Mouse (Mus musculus) left cerebral cortex, postnatal 10 days (tissue): ENCODE measurements at regions not wholly inside any gene's neighbourhood (a gene's known extent, or its start where the extent isn't known, plus 50 kb on each side); places are given as distances from the start of the nearest gene placed in this dataset.
"Not testable (repeated sequence)": the region's sequence is repeated elsewhere in the genome, so short reads cannot be mapped to it uniquely, and the experiment has no call there.

Source experiments
- DNase-seq, 2 experiments: peaks; one replicate each; pipeline ENCODE4 v3.0.0; 2021 to 2022; ENCODE audit warnings: low spot score in 2 of 2, mixed read lengths in 1 of 2; ENCODE audit errors: extremely low spot score in 1 of 2
- intact Hi-C: fragments of 180-260 bp; cut with DNase I; formaldehyde crosslinking; loops from one replicate; pipeline ENCODE4 v1.15.1; 2025

DNA sequence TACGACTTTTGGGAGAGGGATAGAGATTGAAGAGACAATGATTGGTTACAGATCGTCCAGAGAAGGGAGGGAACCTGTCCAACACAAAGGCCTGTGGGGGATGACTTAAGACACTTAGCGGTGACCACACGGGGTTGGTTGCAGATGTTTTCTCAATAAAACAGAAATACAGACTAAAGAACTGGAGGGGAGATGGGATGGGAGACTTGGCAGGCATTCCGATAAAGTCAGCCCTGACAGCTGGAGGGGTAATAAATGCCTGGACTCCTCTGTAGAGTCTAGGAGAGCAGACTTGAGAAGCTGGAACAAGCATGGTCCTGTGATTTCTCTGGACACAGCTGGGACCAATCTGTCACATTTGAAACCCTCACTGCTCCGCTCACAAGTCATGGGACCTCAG is 227.3 kb upstream of the Klf3 start:
- no peak for DNase-seq
- intact Hi-C loops = no loop called here

DNA sequence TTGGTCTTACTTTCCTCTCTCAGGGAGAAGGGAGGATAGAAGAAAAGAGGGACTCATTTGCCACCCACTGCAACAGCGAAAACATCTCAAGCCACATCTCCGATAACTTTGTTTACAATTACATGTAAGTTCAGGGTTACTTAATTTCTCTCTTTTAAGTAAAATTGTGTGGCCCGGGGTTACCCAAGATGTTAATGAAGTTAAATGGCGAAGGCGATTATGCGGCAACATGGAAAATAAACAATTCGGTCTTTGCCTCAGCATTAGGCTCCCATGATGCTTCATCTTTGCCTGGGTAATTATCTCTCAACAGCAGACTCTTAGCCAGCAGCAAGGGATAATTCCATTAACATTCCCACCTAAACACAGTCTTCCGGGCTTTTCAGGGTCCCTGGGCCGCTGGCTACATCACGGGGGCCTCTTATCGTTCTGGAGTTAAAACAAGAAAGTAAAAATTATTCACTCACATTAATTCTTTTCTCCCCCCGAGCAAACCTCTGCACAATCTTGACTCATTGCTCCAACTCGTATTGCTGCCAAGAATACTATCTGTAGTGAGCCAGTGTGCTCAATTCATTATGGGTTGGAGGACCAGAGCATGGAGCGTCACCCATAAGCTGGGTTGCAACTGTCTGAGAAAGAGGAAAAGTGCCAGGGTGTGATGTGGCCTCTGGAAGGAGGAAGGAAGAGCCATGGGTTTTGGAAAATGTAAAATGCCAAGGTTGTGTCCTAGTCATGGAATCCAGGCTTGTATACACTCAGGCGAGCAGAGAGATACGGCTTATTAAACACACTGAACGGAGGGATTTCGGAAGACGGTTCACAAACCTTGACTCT is 226.5 kb upstream of the Klf3 start:
- intact Hi-C loops = no loop called here

DNA sequence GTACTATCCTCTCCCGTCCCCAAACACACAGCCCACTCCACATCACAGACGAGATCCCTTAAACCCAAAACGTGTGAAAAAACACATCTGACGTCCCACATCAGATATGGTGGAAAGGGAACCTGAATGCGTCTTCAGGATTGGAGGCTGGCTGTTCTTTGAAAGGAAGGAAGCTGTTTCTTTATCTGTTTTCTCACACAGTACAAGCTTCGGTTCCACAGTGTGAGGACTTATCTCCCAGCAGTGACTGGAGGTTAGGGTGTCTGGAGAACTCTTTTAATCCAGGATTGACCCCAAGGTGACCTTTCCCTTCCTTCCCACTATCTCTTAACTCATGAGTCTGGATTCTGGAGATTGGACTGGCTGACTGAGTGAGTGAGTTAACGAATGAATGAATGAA is 225.8 kb upstream of the Klf3 start:
- DNase-seq = no peak
- intact Hi-C loops = no loop called here

More for the DNA sequence above, 226.5 kb upstream of the Klf3 start:
- no peak for DNase-seq

DNA sequence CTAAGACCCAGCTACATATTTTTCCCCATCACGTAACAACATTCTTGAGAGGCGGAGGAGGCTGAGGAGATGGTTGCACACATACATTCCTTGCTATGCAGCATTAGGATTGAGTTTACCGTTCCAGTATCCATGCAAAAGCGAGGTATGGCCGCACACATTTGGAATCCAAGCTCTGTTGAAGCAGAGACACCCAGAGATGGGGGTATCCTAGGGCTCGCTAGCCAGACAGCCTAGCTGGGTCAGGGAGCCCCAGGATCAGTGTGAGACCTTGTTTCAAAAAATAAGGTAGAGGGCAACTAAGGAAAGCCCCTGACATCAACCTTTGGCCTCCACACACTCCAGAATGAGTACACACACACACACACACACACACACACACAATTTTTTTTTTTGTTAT is 224.7 kb upstream of the Klf3 start:
- intact Hi-C loops = no loop called here

DNA sequence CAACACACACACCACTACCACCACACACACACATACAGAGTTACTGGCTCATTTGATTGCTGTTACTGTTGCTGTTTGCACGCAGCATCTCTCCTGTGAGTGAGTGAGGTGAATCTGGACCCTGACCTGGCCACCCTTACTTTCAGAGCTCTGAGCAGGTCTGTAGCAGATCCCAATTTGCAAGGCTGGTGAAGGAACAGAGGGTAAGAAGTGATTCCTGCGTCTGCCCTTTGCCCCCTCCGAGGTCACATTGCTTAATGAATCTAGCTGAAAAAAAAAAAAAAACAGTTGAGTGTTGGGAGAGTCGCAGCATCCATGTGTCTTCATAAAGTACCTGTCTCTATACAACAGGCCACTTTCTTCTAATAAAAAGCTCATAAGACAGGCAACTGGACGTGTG is 224.1 kb upstream of the Klf3 start:
- no peak for DNase-seq
- intact Hi-C loops = no loop called here

More for the DNA sequence above, 224.7 kb upstream of the Klf3 start:
- no peak for DNase-seq

DNA sequence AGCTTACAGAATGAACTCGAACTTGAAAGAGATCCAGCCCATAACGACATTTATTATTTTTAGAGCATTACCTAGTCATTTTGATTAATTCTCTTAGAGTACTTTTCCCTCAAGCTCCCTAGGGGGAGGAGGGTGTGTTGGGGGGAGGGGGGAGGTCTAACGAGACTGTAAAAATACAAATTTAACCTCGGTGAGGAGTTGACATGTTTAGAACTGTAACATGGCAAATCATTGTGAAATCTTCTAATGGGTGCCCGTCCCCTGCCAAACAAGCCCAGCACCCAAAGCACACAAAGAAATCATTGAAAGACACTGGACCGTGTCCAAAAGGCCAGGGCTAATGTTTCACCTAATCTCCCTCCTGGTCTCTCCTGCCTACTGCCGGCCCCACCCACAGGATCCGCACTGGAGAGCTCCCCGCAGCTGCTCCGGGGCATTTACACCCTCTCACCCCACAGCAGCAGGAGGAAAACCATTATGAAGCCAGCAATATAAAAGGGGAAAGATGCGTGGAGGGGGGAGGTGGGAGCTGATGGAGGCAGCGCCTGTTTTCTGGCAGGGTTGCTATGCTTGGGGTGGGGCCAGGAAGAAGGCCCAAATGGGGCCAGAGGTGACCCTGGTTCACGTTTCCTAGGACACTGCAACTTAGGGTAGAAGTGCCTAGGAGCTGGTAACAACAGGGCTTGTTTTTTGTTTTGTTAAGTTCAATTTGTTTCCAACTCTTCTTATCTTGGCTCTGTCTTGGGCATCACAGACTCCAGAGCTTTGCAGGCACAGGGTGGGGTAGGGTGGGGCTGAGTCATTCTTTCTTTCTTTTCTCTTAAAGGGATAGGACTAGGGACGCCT is 223.5 kb upstream of the Klf3 start:
- peak in 1 of 2 experiments; percentile 41 for DNase-seq
- intact Hi-C loops = no loop called here

DNA sequence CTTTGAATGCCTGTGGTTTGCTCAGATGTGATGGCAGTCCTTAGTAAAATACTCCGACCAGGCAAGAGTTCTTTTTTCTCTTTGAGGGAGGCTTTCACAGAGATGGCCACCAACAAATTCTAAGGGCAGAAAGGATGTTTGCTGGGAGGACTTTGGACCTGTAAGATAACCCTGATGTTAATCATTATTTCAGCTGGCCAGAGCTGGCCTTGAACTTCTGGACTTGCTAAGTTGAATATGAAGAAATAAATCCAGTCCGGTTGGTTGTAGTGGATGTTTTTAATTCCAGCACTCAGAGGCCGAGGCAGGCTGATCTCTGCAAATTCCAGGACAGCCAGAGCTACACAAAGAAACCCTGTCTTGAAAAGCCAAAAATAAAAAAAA is 222.9 kb upstream of the Klf3 start:
- intact Hi-C loops = no loop called here
- DNase-seq = no peak

DNA sequence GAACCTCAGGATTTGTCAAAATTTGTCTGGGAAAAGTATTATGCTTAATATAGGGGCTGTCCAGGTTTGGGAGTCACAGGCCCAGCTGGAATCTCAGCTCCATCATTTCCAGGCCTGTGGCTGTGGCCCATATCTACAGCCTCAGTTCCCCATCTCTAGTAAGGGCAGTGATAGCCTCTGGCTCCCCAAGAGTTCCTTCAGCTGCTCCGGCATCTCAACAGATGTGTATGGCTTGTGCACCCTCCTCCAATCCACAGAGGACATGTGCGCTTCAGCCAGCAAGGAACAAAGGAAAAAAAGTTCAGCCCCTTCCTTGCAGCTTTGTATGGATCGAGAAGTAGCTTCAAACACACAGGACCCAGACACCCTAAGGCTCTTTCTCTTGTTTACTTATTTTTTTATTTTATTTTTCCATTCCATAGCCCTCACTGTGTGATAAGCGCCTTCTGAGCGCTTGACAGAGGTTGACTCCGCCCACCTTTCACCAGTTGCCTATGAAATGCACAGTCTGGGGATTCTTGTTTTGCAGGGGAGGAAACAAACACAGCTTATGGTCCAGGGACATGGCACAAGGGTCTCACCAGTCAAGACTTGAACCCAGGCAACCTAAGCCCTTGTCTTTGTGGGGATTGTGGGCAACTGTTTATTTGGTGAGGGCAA is 222.3 kb upstream of the Klf3 start:
- DNase-seq = no peak

DNA sequence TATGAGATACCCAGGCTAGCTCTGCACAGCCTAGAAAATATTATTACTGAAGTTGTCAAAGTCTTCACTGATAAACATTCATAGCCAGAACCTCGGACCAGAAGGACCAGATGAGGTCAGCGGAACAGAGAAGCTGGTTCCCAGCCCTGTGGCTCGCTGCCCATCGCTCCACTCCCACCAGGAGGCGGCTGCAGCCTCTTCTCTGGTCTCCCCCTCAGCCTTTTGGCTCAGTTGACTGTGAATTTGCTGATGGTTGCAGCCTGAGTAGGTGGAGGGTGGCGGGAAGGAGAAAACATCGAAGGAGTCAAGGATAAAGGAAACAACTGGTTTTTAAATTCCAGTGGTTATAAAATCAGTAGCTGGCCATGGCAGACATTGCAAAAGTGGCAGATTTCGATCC is 221.7 kb upstream of the Klf3 start:
- intact Hi-C loops = no loop called here
- DNase-seq = peak in 1 of 2 experiments; percentile 63

More for the DNA sequence above, 222.3 kb upstream of the Klf3 start:
- intact Hi-C loops = no loop called here

DNA sequence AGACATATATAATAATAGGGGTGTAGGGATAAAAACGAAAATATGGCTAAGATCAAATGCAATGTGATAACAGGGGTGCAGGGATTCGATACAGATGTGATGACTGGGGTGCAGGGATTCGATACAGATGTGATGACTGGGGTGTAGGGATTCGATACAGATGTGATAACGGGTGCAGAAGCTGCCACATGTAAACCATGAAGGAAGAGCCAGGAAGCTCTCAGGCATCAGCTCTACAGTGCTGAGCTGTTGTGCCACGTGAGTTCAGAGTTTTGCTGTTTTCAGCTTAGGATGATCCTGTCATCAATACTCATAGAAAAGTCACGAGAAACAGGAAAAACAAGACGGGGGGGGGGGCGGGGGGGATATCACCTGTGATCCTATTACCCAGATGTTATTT is 221.2 kb upstream of the Klf3 start:
- intact Hi-C loops = no loop called here
- no peak for DNase-seq

DNA sequence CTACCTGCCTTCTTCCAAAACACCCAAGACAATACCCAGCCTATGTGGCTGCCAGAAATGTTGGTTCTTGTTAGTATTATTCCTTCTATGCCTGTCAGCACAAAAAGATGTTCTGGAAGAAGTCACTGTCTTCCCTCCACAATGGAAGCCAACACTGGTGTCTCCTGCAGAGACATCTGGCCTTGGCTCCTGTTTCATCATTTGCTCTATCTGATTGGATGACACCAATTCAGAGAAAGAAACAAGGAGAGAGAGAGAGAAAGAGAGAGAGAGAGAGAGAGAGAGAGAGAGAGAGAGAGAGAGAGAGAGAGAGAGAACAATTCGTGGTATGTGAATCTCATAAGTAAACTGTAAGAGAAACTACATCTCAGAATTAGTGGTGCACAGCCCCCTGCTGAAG is 218.9 kb upstream of the Klf3 start:
- intact Hi-C loops = no loop called here
- no peak for DNase-seq

DNA sequence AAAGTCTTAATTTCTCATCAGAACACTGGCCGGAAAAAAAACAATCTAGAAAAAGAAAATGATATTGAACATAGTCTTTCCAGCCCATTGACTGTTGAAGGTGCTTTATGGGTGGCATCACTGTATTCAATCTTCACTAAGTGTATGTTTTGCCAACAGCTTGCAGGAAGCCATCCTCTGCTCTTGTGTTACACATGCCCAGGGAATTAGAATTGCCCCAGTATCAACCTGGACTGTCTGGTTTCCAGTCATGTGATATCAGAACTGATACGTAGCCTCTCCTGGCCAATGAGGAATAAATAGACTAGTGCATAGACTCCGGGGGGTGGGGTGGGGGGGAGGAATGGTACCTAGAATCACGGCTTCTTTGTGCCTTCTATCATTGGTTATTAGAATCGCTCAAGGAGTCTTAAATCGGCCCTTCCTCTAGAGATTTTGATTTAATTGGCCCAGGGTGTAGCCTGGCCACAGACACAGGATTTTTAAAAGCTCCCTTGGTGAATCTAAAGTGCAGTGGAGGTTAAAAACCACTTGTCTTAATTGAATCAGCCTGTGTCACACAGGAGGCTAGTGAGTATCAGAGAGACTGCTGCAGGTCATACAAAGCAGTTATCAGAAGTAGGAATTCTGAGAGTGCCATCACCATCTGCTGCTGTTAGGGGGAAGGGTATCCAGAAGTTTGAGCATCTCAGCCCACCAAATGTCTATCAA is 218.0 kb upstream of the Klf3 start:
- no peak for DNase-seq
- intact Hi-C loops = no loop called here

DNA sequence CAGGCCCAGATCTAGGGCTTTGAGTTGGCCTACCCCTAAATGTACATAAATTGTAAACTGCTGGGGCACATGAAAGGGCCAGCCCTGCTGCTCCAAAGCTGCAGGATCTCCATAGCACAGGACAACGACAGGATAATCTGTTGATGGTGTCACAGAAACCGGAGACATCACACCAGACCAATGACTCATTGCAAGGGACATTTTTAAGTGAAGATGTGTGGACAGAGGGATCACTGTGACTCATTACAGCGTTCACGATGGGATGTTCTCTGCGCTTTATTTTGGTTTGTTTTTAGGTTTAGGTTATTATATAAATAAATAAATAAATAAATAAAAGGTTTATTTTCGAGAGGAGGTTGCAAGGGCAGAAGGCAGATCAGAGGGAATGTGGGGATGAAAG is 216.9 kb upstream of the Klf3 start:
- DNase-seq = no peak
- intact Hi-C loops = no loop called here

DNA sequence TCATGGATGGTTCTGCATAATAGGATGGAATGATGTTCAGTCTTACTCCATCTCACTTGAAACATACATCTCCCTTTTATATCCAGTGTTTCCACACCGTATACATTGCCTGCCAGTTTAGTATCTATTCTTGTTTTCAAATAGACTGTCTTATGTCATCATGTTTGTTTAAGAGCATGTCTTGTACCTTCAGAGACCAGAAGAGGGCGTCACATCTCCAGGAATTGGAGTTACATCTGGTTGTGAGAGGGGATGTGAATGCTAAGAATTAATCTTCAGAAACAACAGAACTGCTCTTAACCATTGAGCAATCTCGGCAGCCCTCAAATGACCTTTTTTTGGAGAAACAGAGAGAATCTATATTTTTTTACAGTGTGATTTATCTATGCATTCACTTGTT is 216.3 kb upstream of the Klf3 start:
- intact Hi-C loops = no loop called here
- no peak for DNase-seq

DNA sequence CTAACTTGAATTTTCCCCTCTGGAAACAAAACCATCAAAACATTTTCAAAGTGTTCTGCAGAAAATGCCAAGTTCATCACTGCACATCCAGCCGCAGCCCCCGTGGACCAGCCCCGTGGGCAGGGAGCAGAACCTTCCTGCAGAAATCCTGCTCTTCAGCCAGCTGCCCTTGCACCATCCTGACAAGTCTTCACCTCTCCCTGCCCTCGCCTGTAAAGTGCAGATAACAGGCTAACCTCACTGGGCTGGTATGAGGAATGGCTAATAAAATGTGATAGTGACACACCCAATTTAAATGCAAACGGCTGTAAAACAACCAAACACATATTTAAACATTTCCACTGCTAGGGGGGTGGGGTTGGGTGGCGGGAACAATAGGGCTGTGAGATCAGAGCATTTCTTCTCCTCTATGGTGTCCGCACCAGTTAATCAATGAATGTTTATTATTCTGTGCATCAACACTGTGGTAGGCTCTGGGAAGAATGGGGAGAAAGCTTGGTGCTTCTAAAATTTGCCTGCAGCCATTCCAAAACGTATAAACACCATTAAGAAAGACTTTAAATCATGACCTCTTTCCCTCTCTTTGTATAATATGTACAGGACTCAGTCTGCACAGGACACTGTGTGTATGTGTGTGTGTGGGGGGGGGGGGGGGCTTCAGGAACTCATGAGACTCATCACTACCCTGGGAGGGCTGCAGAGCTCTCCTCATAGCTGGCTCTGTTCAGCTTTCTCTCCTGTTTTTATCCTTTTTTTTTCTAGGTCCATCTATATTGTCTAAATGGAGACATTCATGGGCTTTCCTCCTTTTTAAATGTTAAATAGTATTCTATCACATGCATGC is 215.1 kb upstream of the Klf3 start:
- intact Hi-C loops = no loop called here

DNA sequence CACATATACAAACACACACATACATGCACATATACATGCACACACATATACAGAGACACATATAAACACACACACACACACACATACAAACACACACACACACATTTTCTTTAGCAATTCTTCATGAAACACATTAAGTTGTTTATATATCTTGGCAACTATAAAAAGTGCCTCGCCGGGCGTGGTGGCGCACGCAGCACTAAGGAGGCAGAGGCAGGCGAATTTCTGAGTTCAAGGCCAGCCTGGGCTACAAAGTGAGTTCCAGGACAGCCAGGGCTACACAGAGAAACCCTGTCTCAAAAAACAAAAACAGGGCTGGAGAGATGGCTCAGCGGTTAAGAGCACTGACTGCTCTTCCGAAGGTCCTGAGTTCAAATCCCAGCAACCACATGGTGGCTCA is 214.4 kb upstream of the Klf3 start:
- intact Hi-C loops, DNase-seq: not testable (repeated sequence)

More for the DNA sequence above, 215.1 kb upstream of the Klf3 start:
- no peak for DNase-seq

DNA sequence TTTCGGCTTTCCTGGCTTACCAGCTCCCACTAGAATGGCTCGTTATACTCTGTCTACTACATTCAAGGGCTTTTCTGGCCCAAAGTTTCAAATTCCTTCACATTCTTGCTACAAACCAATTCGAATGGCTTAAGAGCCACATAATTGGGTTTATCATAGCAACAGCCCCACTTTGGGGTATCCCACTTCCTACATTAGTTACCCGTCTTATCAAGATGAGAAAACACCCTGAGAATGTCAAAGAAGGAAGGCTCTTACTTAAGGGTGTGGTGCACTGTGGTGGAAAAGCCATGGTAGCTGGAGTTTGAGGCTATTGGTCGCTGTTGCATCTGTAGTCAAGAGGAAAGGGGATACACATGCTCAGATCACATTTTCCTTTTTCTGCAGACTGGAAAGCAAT is 213.2 kb upstream of the Klf3 start:
- no peak for DNase-seq
- intact Hi-C loops = no loop called here

DNA sequence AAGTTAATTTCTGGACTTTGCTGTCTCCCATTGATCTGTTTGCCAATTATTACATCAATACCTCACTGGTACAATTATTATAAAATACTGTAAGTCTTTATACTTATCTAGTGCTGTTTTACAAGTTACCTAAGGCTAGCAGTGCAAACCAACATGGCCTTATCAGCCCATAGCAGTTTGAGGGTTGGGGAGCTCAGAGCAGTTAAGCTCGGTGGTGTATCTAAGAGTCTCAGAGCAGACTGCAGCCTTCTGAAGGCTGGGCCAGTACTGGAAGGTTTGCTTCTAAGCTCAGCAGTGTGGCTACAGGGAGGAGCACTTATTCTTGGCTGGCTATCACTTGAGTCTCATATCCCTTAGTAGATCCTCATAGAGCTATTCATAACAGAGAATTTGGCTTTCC is 212.4 kb upstream of the Klf3 start:
- no peak for DNase-seq
- intact Hi-C loops = no loop called here
